In genomic region chr4:150581931-150582723, GRCm38 (mm10) we compare ENCODE assay signal across 11 mouse cellular contexts.
A peak's percentile ranks its signal among the peaks of the same experiment; 100 is the strongest.
DNase-seq lines count a peak whose midpoint lies in the region; ATAC-seq and TF ChIP-seq lines count a peak whose summit lies in the region.
"Had no signal": no experiment of that assay in that cellular context is flagged by ENCODE, and none has a peak within 500 bp of the region (broad histone marks: within the 10 kb centered on the region; RNA-seq: fewer than 3 reads in every experiment).

No protein-coding gene starts in this region.

- H3K4me1 ChIP-seq in heart, embryonic 14.5 days (ENCODE audit: control insufficient read depth in 2 of 2, insufficient read depth in 2 of 2, low read length in 2 of 2), result peaks cover 17 to 47% of the 10 kb centered on the region in 2 experiments
- H3K4me1 ChIP-seq in neural tube, embryonic 13.5 days (replicated peaks), result peaks cover 62% of the 10 kb centered on the region
- H3K4me1 ChIP-seq in intestine, embryonic 15.5 days (replicated peaks), result peaks cover 57% of the 10 kb centered on the region
- H3K4me1 ChIP-seq in stomach, postnatal 0 days (replicated peaks; ENCODE audit: control insufficient read depth, insufficient read depth), result peaks cover 23% of the 10 kb centered on the region

- H3K36me3 ChIP-seq in heart, embryonic 14.5 days (ENCODE audit: control insufficient read depth, insufficient read depth, low read length), result no peaks in the 10 kb centered on the region
- 0 out of 2 replicates have a peak, but pooled peaks cover 3% of the 10 kb centered on the region for H3K36me3 ChIP-seq in neural tube, embryonic 13.5 days
- no peaks in the 10 kb centered on the region for H3K36me3 ChIP-seq in intestine, embryonic 15.5 days
- H3K36me3 ChIP-seq in stomach, postnatal 0 days (ENCODE audit: control insufficient read depth, insufficient read depth, low read length), result no peaks in the 10 kb centered on the region

- 51% methylated on average over 10 of the region's 10 CpGs for WGBS in heart, embryonic 14.5 days
- 71% methylated on average over 10 of the region's 10 CpGs for WGBS in neural tube, embryonic 13.5 days
- WGBS in intestine, embryonic 15.5 days, result 45% methylated on average over 10 of the region's 10 CpGs
- 30% methylated on average over 10 of the region's 10 CpGs for WGBS in stomach, postnatal 0 days

- no peak for DNase-seq in heart, adult 11 months
- DNase-seq in neural tube, embryonic 10.5 days (ENCODE audit: extremely low spot score, low spot score), result no peak
- no peak for DNase-seq in stomach, postnatal 0 days (ENCODE audit: low spot score)
- DNase-seq in ovary, postnatal 10 days (ENCODE audit: low spot score), result no peak
- DNase-seq in spleen, adult 18-20 months, result no peak
- DNase-seq: embryo, embryonic 11 days; layer of hippocampus, postnatal 36 days; thymus, adult 2 months had no signal

- no peak overlapping the region for H3K4me2 ChIP-seq in heart, embryonic 14.5 days (ENCODE audit: low read length)
- H3K4me2 ChIP-seq in neural tube, embryonic 13.5 days, result no peak overlapping the region
- H3K4me2 ChIP-seq in intestine, embryonic 15.5 days (replicated peaks), result no peak overlapping the region
- no peak overlapping the region for H3K4me2 ChIP-seq in stomach, postnatal 0 days (replicated peaks; ENCODE audit: low read depth)

- H3K27ac ChIP-seq in heart, embryonic 14.5 days (replicated peaks in 1 of 2; ENCODE audit: control insufficient read depth in 1 of 2, insufficient read depth in 1 of 2, low read depth in 2 of 2, low read length in 2 of 2), result peak overlapping the region; percentile 4 to 76
- peak overlapping the region; percentile 39 for H3K27ac ChIP-seq in neural tube, embryonic 13.5 days (replicated peaks)
- peak overlapping the region; percentile 81 for H3K27ac ChIP-seq in intestine, embryonic 15.5 days
- H3K27ac ChIP-seq in stomach, postnatal 0 days (replicated peaks), result peak overlapping the region; percentile 94

- no peak for TF ChIP-seq EP300 in stomach, postnatal 0 days (optimal IDR thresholded peaks at IDR 0.05)

- H3K9me3 ChIP-seq in heart, embryonic 14.5 days (ENCODE audit: control insufficient read depth, low read length), result no peaks in the 10 kb centered on the region
- no peaks in the 10 kb centered on the region for H3K9me3 ChIP-seq in neural tube, embryonic 13.5 days
- H3K9me3 ChIP-seq in intestine, embryonic 15.5 days, result no peaks in the 10 kb centered on the region
- H3K9me3 ChIP-seq in stomach, postnatal 0 days (ENCODE audit: control insufficient read depth, low read length), result no peaks in the 10 kb centered on the region

- no peaks in the 10 kb centered on the region for H3K27me3 ChIP-seq in heart, embryonic 14.5 days (ENCODE audit: control insufficient read depth, insufficient read depth, low read length)
- no peaks in the 10 kb centered on the region for H3K27me3 ChIP-seq in neural tube, embryonic 13.5 days
- H3K27me3 ChIP-seq in intestine, embryonic 15.5 days (replicated peaks), result no peaks in the 10 kb centered on the region
- no peaks in the 10 kb centered on the region for H3K27me3 ChIP-seq in stomach, postnatal 0 days (ENCODE audit: control insufficient read depth, insufficient read depth, low read length)

- no peak overlapping the region for H3K4me3 ChIP-seq in heart, embryonic 14.5 days (ENCODE audit: control insufficient read depth in 1 of 2, insufficient read depth in 1 of 2, low read depth in 1 of 2, low read length in 2 of 2)
- no peak overlapping the region for H3K4me3 ChIP-seq in neural tube, embryonic 13.5 days
- H3K4me3 ChIP-seq in intestine, embryonic 15.5 days (replicated peaks), result no peak overlapping the region
- H3K4me3 ChIP-seq in stomach, postnatal 0 days (ENCODE audit: low read depth, low read length), result no peak overlapping the region

- ATAC-seq in heart, embryonic 14.5 days (ENCODE audit: insufficient number of reproducible peaks, insufficient read depth, low FRiP score, low read depth), result no peak
- ATAC-seq in neural tube, embryonic 13.5 days (ENCODE audit: low read depth), result no peak
- ATAC-seq in intestine, embryonic 15.5 days, result peak; percentile 32; the same call in 1 of the 2 replicates
- ATAC-seq in stomach, postnatal 0 days (ENCODE audit: low FRiP score, low TSS enrichment), result peak; percentile 32; the same call in 1 of the 2 replicates

- TF ChIP-seq CTCF in stomach, postnatal 0 days (IDR thresholded peaks at IDR 0.05; ENCODE audit: low read depth), result no peak

- H3K9ac ChIP-seq in heart, embryonic 14.5 days (ENCODE audit: low read length), result 0 out of 2 replicates have a peak overlapping the region, but pooled peaks have one; percentile 21
- H3K9ac ChIP-seq in neural tube, embryonic 13.5 days, result no peak overlapping the region
- 0 out of 2 replicates have a peak overlapping the region, but pooled peaks have one; percentile 11 for H3K9ac ChIP-seq in intestine, embryonic 15.5 days
- H3K9ac ChIP-seq in stomach, postnatal 0 days (ENCODE audit: low read length), result no peak overlapping the region; the same call in 1 of the 2 replicates

Comparison
In these comparisons a context has a peak if more than half of its experiments do, and no peak if none do; other contexts are left out.
1. ATAC-seq: peak in intestine, embryonic 15.5 days (single experiment) and stomach, postnatal 0 days (single experiment); none in heart, embryonic 14.5 days (single experiment) and neural tube, embryonic 13.5 days (single experiment).
2. H3K27ac ChIP-seq: peak in every context shown above with its lines; median percentile 94 in stomach, postnatal 0 days; 81 in intestine, embryonic 15.5 days; 40 in heart, embryonic 14.5 days; 39 in neural tube, embryonic 13.5 days.
3. H3K9ac ChIP-seq: peak in heart, embryonic 14.5 days (single experiment) and intestine, embryonic 15.5 days (single experiment); none in neural tube, embryonic 13.5 days (single experiment) and stomach, postnatal 0 days (single experiment).